Mouse (Mus musculus): ENCODE data around the gene Ttbk1. TPM values are rescaled to one million over a fixed set of nuclear protein-coding genes. Genes with fewer than 3 reads are reported as not detected.

Ttbk1 gene
- polyA plus RNA-seq (2014; fragmentation: Nextera tagmentation; extraction: Ambion mirVana), result 6.5 and 7.7 TPM in 2 replicates

DNA sequence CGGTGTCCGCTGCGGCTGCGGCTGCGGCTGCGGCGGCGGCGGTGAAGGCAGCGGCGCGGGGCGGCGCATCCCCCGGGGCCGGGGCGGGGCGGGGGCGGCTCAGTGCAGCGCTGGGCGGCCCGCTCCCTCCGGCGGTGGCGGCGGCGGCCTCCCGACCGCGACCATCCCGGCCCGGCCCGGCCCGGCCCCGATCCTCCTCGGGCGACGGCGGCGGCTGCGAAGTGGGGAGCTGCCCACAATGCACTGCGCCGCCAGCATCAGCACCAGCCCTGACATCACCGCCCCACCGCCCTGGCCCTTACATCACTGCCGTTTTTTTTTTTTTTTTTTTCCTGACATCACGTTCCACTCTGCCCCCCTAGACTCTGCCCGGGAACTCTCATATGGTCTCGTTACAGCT lies at the start of gene Ttbk1:
Ttbk1 (minus strand) TSS at position 245 of the 400 bp plus-strand sequence.
- WGBS, result 1% methylated on average over 21 of the region's 49 CpGs
- H3K4me2 ChIP-seq (replicated peaks), result peak within 1 kb of the TSS; percentile 84

DNA sequence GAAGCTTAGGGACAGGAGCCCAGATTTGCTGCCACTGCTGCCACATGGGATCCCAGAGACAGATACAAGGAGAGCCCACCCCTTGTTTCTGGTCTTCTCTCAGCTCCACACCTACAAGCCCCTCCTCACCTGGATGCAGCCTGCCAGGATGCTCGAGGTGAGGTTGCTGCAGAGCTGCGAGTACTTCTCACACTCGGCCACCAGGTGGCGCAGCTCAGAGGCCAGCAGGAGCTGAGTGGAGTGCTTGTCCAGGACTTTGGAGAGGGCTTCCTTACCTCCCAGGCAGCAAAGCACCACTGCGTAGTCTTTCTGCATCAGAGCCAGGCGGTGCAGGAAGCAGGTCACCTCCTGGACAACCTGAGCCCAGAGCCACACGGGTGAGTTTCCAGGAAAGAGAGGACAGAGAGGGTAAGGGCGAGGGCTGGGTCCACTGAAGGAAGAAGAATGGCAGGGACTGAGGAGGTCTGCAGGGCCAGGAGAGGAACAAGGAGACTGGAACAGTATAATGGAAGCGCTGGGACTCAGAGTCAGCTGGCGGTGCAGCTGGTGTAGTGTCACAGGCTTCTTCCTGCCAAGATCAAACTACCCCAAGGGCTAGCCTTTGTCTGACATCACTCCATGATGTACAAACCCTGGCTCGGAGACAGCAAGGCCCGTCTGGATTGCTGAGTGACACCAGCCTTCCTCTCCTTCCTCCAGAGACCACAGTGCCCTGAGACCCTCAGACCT lies 38.3 kb upstream of the Ttbk1 start:
- no peak overlapping the region for H3K9ac ChIP-seq
- DNase-seq (ENCODE audit: low spot score), result peak; percentile 81
- WGBS, result 35% methylated on average over 12 of the region's 12 CpGs
- no peaks in the 10 kb centered on the region for H3K4me1 ChIP-seq (replicated peaks; ENCODE audit: control insufficient read depth, insufficient read depth, low read length)
- no peak overlapping the region for H3K27ac ChIP-seq
- 0 out of 2 replicates have a peak, but pooled peaks have one; percentile 53 for ATAC-seq (ENCODE audit: low FRiP score)
- no peak overlapping the region for H3K4me3 ChIP-seq (replicated peaks; ENCODE audit: low read length)
- H3K27me3 ChIP-seq (ENCODE audit: control insufficient read depth, insufficient read depth, low read length), result no peaks in the 10 kb centered on the region
- H3K36me3 ChIP-seq (replicated peaks; ENCODE audit: control insufficient read depth, insufficient read depth), result peaks cover 56% of the 10 kb centered on the region
- H3K9me3 ChIP-seq (ENCODE audit: control insufficient read depth, low read length), result no peaks in the 10 kb centered on the region
- no peak overlapping the region for H3K4me2 ChIP-seq (replicated peaks)

More for the DNA sequence above, at the start of gene Ttbk1:
- Histone ChIP-seq H3K4me3 (replicated peaks; ENCODE audit: low read length) (peak within 1 kb of the TSS; percentile 81), H3K9me3 (ENCODE audit: control insufficient read depth, low read length) (no peaks in the 10 kb centered on the region), H3K36me3 (replicated peaks; ENCODE audit: control insufficient read depth, insufficient read depth) (no peaks in the 10 kb centered on the region), H3K4me1 (replicated peaks; ENCODE audit: control insufficient read depth, insufficient read depth, low read length) (peaks cover 37% of the 10 kb centered on the region), H3K27me3 (ENCODE audit: control insufficient read depth, insufficient read depth, low read length) (no peaks in the 10 kb centered on the region), H3K9ac (peak within 1 kb of the TSS; percentile 96), H3K27ac (peak within 1 kb of the TSS; percentile 80)
- ATAC-seq (ENCODE audit: low FRiP score) (peak; percentile 80), DNase-seq (ENCODE audit: low spot score) (peak; percentile 75)

DNA sequence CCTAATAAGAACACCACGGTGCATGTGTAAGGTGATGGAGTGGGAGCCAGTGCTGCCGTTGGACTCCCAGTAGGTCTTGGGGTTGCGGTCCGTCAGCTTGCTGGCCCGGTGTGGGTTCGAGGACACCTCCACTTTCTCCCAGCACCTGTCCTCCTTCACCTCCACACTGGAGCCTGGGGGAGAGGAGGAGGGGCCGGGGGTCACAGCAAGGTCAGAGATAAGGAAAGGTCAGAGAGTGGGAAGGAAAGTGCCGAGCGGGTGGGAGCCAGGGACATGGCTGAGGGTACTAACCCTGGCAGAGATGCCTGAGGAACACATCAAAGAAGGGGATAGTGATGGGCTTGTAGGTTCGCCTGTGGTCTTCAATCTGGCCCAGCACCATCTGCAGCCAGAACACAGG lies 37.6 kb upstream of the Ttbk1 start:
- Histone ChIP-seq H3K4me2 (replicated peaks) (no peak overlapping the region), H3K4me3 (replicated peaks; ENCODE audit: low read length) (no peak overlapping the region), H3K36me3 (replicated peaks; ENCODE audit: control insufficient read depth, insufficient read depth) (peaks cover 60% of the 10 kb centered on the region), H3K9me3 (ENCODE audit: control insufficient read depth, low read length) (no peaks in the 10 kb centered on the region), H3K27ac (no peak overlapping the region), H3K9ac (no peak overlapping the region), H3K27me3 (ENCODE audit: control insufficient read depth, insufficient read depth, low read length) (no peaks in the 10 kb centered on the region), H3K4me1 (replicated peaks; ENCODE audit: control insufficient read depth, insufficient read depth, low read length) (no peaks in the 10 kb centered on the region)
- 90% methylated on average over 10 of the region's 10 CpGs for WGBS
- ATAC-seq (ENCODE audit: low FRiP score) (no peak; the same call in 1 of the 2 replicates), DNase-seq (ENCODE audit: low spot score) (no peak)

DNA sequence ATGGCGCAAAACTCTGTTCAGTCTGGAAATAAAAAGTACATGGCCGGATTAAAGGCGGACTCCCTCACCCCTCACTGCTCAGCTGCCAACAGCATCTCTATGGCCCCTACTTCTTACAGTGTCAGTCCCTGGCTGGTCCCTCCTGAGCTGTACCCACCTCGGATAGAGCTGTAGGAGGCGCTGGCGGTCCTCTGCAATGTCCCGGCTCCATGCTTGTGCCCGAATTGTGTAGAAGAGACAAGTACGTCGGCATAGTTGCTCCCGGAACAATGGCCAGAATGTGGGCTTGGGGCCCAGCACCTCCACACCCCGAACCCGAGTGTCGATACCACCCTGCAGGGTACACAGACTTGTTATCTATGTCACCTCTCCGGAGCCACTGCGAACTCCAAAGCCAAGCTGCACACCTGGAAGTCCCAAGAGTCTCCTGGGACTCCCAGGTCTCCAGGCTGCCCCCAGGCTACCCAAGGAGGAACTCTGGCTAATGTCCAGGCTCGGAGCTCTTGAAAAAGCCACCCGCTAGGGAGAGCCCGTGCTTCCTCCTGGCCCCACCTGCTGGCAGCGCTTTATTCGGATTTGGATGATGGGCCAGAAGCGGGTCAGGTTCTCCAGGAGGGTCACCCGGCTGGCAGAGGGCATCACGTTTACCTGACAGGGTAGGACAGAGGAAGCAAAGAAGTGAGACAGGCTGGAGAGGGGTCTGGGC lies 34.6 kb upstream of the Ttbk1 start:
- Histone ChIP-seq H3K36me3 (replicated peaks; ENCODE audit: control insufficient read depth, insufficient read depth) (peaks cover 48% of the 10 kb centered on the region), H3K4me2 (replicated peaks) (no peak overlapping the region), H3K9ac (no peak overlapping the region), H3K4me1 (replicated peaks; ENCODE audit: control insufficient read depth, insufficient read depth, low read length) (no peaks in the 10 kb centered on the region), H3K27me3 (ENCODE audit: control insufficient read depth, insufficient read depth, low read length) (no peaks in the 10 kb centered on the region), H3K9me3 (ENCODE audit: control insufficient read depth, low read length) (no peaks in the 10 kb centered on the region), H3K27ac (no peak overlapping the region), H3K4me3 (replicated peaks; ENCODE audit: low read length) (no peak overlapping the region)
- DNase-seq (ENCODE audit: low spot score) (no peak), ATAC-seq (ENCODE audit: low FRiP score) (no peak)
- WGBS, result 35% methylated on average over 24 of the region's 24 CpGs

DNA sequence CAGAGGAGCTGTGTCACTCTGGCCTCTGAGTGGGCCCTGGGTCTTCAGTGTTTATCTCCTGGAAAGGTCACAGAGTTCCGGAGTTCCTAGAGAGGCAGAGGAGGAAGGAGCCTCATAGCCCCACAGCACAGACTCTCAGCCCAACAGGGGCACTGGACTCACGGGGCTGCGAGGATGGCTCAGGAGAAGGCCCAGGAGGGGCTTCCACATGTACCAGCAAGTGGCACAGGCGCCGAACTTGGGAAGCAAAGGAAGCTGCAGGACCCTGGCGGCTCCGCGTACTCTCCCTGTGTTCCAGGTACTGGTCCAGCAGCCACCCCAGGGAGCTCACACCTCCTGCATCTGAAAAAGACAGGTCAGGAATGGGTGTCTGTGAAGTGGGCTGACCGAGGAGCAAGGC lies 33.7 kb upstream of the Ttbk1 start:
- no peak overlapping the region for H3K27ac ChIP-seq
- WGBS, result 77% methylated on average over 9 of the region's 9 CpGs
- H3K9me3 ChIP-seq (ENCODE audit: control insufficient read depth, low read length), result no peaks in the 10 kb centered on the region
- no peak overlapping the region for H3K4me2 ChIP-seq (replicated peaks)
- ATAC-seq (ENCODE audit: low FRiP score), result no peak
- H3K9ac ChIP-seq, result no peak overlapping the region
- H3K36me3 ChIP-seq (replicated peaks; ENCODE audit: control insufficient read depth, insufficient read depth), result peaks cover 45% of the 10 kb centered on the region
- no peak for DNase-seq (ENCODE audit: low spot score)
- no peaks in the 10 kb centered on the region for H3K27me3 ChIP-seq (ENCODE audit: control insufficient read depth, insufficient read depth, low read length)
- no peak overlapping the region for H3K4me3 ChIP-seq (replicated peaks; ENCODE audit: low read length)
- no peaks in the 10 kb centered on the region for H3K4me1 ChIP-seq (replicated peaks; ENCODE audit: control insufficient read depth, insufficient read depth, low read length)

DNA sequence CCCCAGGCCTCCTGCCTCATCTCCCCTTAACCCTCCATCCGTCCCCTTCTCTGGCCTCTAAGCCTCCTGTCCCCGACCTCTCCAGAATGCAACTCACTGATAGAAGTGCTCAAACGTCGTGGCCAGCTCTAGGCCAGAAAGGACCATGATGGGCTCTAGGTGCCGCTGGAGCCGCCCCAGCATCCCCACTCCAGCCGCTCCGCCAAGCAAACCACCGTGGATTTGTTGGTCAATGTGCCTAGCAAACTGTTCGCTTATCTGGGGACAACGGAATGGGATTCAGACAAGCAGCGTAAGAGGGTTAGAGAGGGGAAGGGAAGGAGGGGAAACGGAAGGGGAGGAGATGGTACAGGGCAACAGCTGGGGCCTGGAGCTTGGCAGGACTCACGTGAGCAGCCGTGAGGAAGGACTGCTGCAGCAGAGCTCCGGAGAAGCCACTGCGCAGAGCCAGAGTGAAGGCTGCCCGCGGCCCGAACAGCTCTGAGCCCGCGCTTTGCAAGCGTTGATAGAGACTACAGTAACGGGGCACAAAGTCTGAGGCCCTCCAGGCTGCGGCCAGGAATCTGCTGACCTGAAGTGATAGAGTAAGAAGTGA lies 33.0 kb upstream of the Ttbk1 start:
- no peak overlapping the region for H3K4me3 ChIP-seq (replicated peaks; ENCODE audit: low read length)
- H3K36me3 ChIP-seq (replicated peaks; ENCODE audit: control insufficient read depth, insufficient read depth), result peaks cover 38% of the 10 kb centered on the region
- no peaks in the 10 kb centered on the region for H3K27me3 ChIP-seq (ENCODE audit: control insufficient read depth, insufficient read depth, low read length)
- peak overlapping the region; percentile 12 for H3K4me2 ChIP-seq (replicated peaks)
- DNase-seq (ENCODE audit: low spot score), result no peak
- no peak overlapping the region for H3K9ac ChIP-seq
- WGBS, result 48% methylated on average over 25 of the region's 25 CpGs
- H3K4me1 ChIP-seq (replicated peaks; ENCODE audit: control insufficient read depth, insufficient read depth, low read length), result no peaks in the 10 kb centered on the region
- no peak for ATAC-seq (ENCODE audit: low FRiP score)
- no peaks in the 10 kb centered on the region for H3K9me3 ChIP-seq (ENCODE audit: control insufficient read depth, low read length)
- H3K27ac ChIP-seq, result no peak overlapping the region

DNA sequence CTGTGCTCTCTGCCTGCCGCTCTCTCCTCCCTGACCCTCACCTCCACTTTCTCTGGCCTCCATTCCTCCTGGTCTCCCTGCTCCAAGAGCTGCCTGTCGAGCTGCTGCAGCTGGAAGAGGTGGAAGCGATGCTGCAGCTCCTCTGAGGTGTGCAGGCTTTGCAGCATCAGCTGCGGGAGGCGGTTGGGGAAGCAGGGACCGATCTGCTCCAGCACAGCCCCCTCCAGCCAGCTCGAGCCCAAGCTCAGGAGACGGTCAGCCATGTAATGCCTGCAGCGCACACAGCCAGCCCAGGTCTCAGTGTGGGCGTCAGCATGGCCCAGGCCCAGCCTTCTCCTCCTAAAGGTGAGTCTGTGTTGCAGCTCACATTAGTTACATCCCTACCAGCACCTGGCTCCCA lies 32.5 kb upstream of the Ttbk1 start:
- Histone ChIP-seq H3K36me3 (replicated peaks; ENCODE audit: control insufficient read depth, insufficient read depth) (peaks cover 33% of the 10 kb centered on the region), H3K27me3 (ENCODE audit: control insufficient read depth, insufficient read depth, low read length) (no peaks in the 10 kb centered on the region), H3K4me2 (replicated peaks) (peak overlapping the region; percentile 12), H3K27ac (no peak overlapping the region), H3K4me3 (replicated peaks; ENCODE audit: low read length) (no peak overlapping the region), H3K9ac (no peak overlapping the region), H3K9me3 (ENCODE audit: control insufficient read depth, low read length) (no peaks in the 10 kb centered on the region), H3K4me1 (replicated peaks; ENCODE audit: control insufficient read depth, insufficient read depth, low read length) (no peaks in the 10 kb centered on the region)
- 50% methylated on average over 10 of the region's 10 CpGs for WGBS
- DNase-seq (ENCODE audit: low spot score) (no peak), ATAC-seq (ENCODE audit: low FRiP score) (no peak)

DNA sequence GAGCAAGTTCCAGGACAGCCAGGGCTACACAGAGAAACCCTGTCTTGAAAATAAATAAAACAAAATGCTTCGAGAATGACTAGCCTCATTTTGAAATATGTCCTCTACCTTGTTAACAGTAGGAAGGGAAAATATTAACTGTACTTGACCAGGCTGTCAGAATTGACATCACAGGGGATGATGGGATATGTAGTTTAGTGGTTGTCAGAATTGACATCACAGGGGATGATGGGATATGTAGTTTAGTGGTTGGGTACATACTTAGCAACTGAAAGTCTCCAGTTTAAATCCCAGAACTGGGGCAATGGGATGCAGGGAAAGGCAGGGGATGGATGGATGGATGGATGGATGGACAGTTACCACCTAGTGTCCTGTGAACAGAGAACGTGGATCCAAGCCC lies 25.9 kb upstream of the Ttbk1 start:
- ATAC-seq (ENCODE audit: low FRiP score) (no peak; the same call in 1 of the 2 replicates), DNase-seq (ENCODE audit: low spot score) (no peak)
- no peak overlapping the region for H3K27ac ChIP-seq
- 80% methylated on average over 2 of the region's 2 CpGs for WGBS
- no peak overlapping the region for H3K4me3 ChIP-seq (replicated peaks; ENCODE audit: low read length)
- no peaks in the 10 kb centered on the region for H3K4me1 ChIP-seq (replicated peaks; ENCODE audit: control insufficient read depth, insufficient read depth, low read length)
- no peaks in the 10 kb centered on the region for H3K9me3 ChIP-seq (ENCODE audit: control insufficient read depth, low read length)
- H3K27me3 ChIP-seq (ENCODE audit: control insufficient read depth, insufficient read depth, low read length), result no peaks in the 10 kb centered on the region
- H3K9ac ChIP-seq, result no peak overlapping the region
- H3K36me3 ChIP-seq (replicated peaks; ENCODE audit: control insufficient read depth, insufficient read depth), result peaks cover 20% of the 10 kb centered on the region
- H3K4me2 ChIP-seq (replicated peaks), result no peak overlapping the region

DNA sequence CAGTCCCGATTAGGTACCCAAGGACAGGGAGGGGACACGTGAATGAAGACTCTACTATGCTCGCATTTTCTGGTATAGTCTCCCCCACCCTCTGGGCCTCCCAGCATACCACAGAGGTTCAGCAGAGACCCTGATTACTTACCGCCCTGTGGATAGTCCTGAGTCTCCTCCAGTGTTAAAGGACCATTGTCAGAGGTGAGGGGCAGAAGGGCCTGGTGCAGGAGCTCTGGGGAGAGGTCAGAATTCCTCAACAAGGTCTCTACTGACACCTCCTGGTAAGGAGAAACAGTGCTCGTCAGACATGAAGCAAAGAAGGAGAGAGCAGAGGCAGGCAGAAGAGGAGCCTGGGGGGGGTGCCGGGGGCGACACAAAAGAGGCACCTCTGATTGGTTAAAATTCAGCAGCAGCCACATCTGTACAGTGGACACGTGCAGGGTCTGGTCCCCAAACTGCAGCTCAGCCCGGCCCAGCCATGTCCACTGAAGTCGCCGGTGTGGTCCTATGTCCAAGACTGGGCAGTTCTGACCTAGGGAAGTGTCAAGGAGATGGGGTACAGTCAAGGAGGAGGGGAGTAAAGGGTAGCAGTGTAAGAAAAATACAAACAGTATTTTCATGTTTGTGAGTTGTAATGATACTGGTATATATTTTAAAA lies 23.7 kb upstream of the Ttbk1 start:
- 46% methylated on average over 11 of the region's 11 CpGs for WGBS
- no peaks in the 10 kb centered on the region for H3K27me3 ChIP-seq (ENCODE audit: control insufficient read depth, insufficient read depth, low read length)
- H3K4me3 ChIP-seq (replicated peaks; ENCODE audit: low read length), result no peak overlapping the region
- ATAC-seq (ENCODE audit: low FRiP score) (peak; percentile 41; the same call in 1 of the 2 replicates), DNase-seq (ENCODE audit: low spot score) (no peak)
- no peak overlapping the region for H3K27ac ChIP-seq
- H3K4me1 ChIP-seq (replicated peaks; ENCODE audit: control insufficient read depth, insufficient read depth, low read length), result no peaks in the 10 kb centered on the region
- H3K4me2 ChIP-seq (replicated peaks), result no peak overlapping the region
- no peaks in the 10 kb centered on the region for H3K9me3 ChIP-seq (ENCODE audit: control insufficient read depth, low read length)
- no peak overlapping the region for H3K9ac ChIP-seq
- H3K36me3 ChIP-seq (replicated peaks; ENCODE audit: control insufficient read depth, insufficient read depth), result peaks cover 29% of the 10 kb centered on the region
